Mouse (Mus musculus) pancreas, adult 10 weeks (tissue): ENCODE results near the gene Olfr639. TPM values are rescaled to one million over a fixed set of nuclear protein-coding genes. Genes with fewer than 3 reads are reported as not detected.

ENCODE experiments used
- polyA plus RNA-seq: library from polyadenylated mRNA; stranded (reverse); fragments of 350-450 nt; fragmentation: Illumina TruSeq; extraction: RNeasy Lipid Tissue Mini Kit (QIAGEN cat#74804); gene quantifications from one replicate; pipeline ENCODE4 v1.2.3, GENCODE M21; 2015; ENCODE audit warnings: low read depth, low replicate concordance; ENCODE audit not compliant: insufficient read depth

Olfr639 gene
- polyA plus RNA-seq: not detected

GRCm38 (mm10) chr7:104017203-104017602 is at the start of gene Olfr639:
Gene Olfr639 (minus strand): TSS chr7:104017303.

GRCm38 (mm10) chr7:104061345-104061744 is 44.2 kb upstream of the Olfr639 start, which contains the start of gene 4930516K23Rik:
Gene 4930516K23Rik (minus strand): TSS chr7:104061445.

GRCm38 (mm10) chr7:104052566-104052965 is 35.5 kb upstream of the Olfr639 start, which contains the start of gene Olfr642:
Gene Olfr642 (minus strand): TSS chr7:104052666.

GRCm38 (mm10) chr7:104035145-104035544 is 18.0 kb upstream of the Olfr639 start, which contains the start of gene Olfr641:
Gene Olfr641 (plus strand): TSS chr7:104035445.

GRCm38 (mm10) chr7:104025473-104025872 is 8.4 kb upstream of the Olfr639 start, which contains the start of gene Olfr640:
Gene Olfr640 (minus strand): TSS chr7:104025573.

GRCm38 (mm10) chr7:103998446-103998845 is 18.7 kb downstream of the Olfr639 start, which contains the start of gene Olfr638:
Gene Olfr638 (plus strand): TSS chr7:103998746.

GRCm38 (mm10) chr7:103970852-103971251 is 46.3 kb downstream of the Olfr639 start, which contains the start of gene Olfr635:
Gene Olfr635 (plus strand): TSS chr7:103971152.

Other genes with a start within 250 kb of the Olfr639 start
- not detected for gene Olfr69, start 245.7 kb downstream of the Olfr639 start, polyA plus RNA-seq
- gene Olfr68, start 237.6 kb downstream of the Olfr639 start, polyA plus RNA-seq: not detected
- gene Olfr67, start 225.5 kb downstream of the Olfr639 start, polyA plus RNA-seq: not detected
- gene Hbb-bt, start 203.3 kb downstream of the Olfr639 start, polyA plus RNA-seq: 331 TPM
- gene Hbb-bs, start 189.2 kb downstream of the Olfr639 start, polyA plus RNA-seq: 2,689 TPM
- gene Hbb-bh2, start 176.8 kb downstream of the Olfr639 start, polyA plus RNA-seq: not detected
- gene Hbb-bh1, start 174.1 kb downstream of the Olfr639 start, polyA plus RNA-seq: not detected
- gene Hbb-y, start 164.1 kb downstream of the Olfr639 start, polyA plus RNA-seq: not detected
- not detected for gene Olfr66, start 131.1 kb downstream of the Olfr639 start, polyA plus RNA-seq
- gene Olfr64, start 122.8 kb downstream of the Olfr639 start, polyA plus RNA-seq: not detected
- gene Olfr65, start 113.8 kb downstream of the Olfr639 start, polyA plus RNA-seq: not detected
- gene Olfr631, start 88.5 kb downstream of the Olfr639 start, polyA plus RNA-seq: not detected
- gene Olfr632, start 83.0 kb downstream of the Olfr639 start, polyA plus RNA-seq: not detected
- not detected for gene Olfr633, start 72.9 kb downstream of the Olfr639 start, polyA plus RNA-seq
- not detected for gene Olfr635, start 46.2 kb downstream of the Olfr639 start, polyA plus RNA-seq
- gene Olfr638, start 18.6 kb downstream of the Olfr639 start, polyA plus RNA-seq: not detected
- gene Olfr640, start 8.3 kb upstream of the Olfr639 start, polyA plus RNA-seq: not detected
- not detected for gene Olfr641, start 18.1 kb upstream of the Olfr639 start, polyA plus RNA-seq
- not detected for gene Olfr642, start 35.4 kb upstream of the Olfr639 start, polyA plus RNA-seq
- gene 4930516K23Rik, start 44.1 kb upstream of the Olfr639 start, polyA plus RNA-seq: not detected
- not detected for gene Olfr644, start 54.6 kb upstream of the Olfr639 start, polyA plus RNA-seq
- gene Olfr645, start 68.2 kb upstream of the Olfr639 start, polyA plus RNA-seq: not detected
- not detected for gene Olfr646, start 87.6 kb upstream of the Olfr639 start, polyA plus RNA-seq
- gene Ubqln5, start 112.5 kb upstream of the Olfr639 start, polyA plus RNA-seq: not detected
- gene Olfr643, start 120.1 kb upstream of the Olfr639 start, polyA plus RNA-seq: not detected
- not detected for gene Ubqln3, start 126.0 kb upstream of the Olfr639 start, polyA plus RNA-seq
- not detected for gene Ubqlnl, start 133.3 kb upstream of the Olfr639 start, polyA plus RNA-seq
- not detected for gene Olfm5, start 147.5 kb upstream of the Olfr639 start, polyA plus RNA-seq
- gene Olfr648, start 166.1 kb upstream of the Olfr639 start, polyA plus RNA-seq: 0.28 TPM
- not detected for gene Olfr649, start 178.7 kb upstream of the Olfr639 start, polyA plus RNA-seq
- not detected for gene Trim6, start 201.5 kb upstream of the Olfr639 start, polyA plus RNA-seq
- gene Trim34a, start 227.2 kb upstream of the Olfr639 start, polyA plus RNA-seq: 2.8 TPM